ENCODE assay signal across 7 mouse cellular contexts in the genomic region with DNA sequence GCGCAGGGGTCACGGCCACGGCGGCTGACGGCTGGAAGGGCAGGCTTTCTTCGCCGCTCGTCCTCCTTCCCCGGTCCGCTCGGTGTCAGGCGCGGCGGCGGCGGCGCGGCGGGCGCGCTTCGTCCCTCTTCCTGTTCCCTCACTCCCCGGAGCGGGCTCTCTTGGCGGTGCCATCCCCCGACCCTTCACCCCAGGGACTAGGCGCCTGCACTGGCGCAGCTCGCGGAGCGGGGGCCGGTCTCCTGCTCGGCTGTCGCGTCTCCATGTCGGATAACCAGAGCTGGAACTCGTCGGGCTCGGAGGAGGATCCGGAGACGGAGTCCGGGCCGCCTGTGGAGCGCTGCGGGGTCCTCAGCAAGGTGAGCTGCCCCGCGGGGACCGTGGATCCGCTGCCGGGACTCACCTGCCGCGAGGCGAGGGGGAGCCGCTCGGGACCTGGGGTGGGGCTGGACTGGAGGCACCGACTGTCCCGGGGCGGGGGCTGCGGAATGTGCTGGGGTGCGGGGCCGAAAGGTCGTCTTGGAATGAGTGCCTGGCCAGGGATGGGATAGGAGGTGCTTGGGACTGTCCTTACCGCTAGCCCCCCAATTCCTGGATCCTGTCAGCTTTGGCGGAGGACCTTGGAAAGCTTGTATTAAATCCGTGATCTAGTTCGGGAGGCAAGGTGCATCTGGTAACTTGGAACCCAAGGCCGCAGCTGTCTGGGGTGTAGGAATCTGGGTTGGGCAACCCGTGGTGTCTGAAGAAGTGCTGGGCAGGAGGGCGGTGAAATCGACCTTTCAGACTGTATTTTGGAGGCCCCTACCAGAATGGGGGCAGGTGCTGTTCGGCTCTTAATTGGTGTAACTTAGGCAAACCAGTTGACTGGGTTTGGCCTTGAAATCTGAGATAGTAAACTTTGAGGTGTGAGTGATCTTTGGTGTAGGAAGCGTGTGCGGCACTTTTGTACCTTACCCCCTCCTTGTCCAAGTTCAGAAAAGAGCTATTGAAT. TPM values are rescaled to one million over a fixed set of nuclear protein-coding genes. Genes with fewer than 3 reads are reported as not detected.
DNase-seq lines count a peak whose midpoint lies in the region; ATAC-seq and TF ChIP-seq lines count a peak whose summit lies in the region.

No protein-coding gene starts in this region.

- peak overlapping the region; percentile 94 for H3K9ac ChIP-seq in neural tube, embryonic 15.5 days (replicated peaks)

- peak; percentile 62 to 68 for DNase-seq in thymus, adult 18-20 months
- DNase-seq in thymus, postnatal 36 days, result no peak
- peak; percentile 37 for DNase-seq in brain, embryonic 14.5 days (ENCODE audit: low read depth)
- DNase-seq in gastrocnemius, adult 8-10 months (ENCODE audit: low spot score in 2 of 2), result peak; percentile 41 to 45
- DNase-seq in kidney, adult 9 months, result peak; percentile 64
- DNase-seq in lung, adult 2 months, result no peak

- peak overlapping the region; percentile 80 for H3K4me2 ChIP-seq in neural tube, embryonic 15.5 days

- peaks cover 6% of the 10 kb centered on the region for H3K4me1 ChIP-seq in lung, adult 2 months (ENCODE audit: control insufficient read depth, insufficient read depth, low read length)
- H3K4me1 ChIP-seq in neural tube, embryonic 15.5 days, result peaks cover 20% of the 10 kb centered on the region

- WGBS in lung, adult 2 months, result 1% methylated on average over 70 of the region's 73 CpGs
- WGBS in neural tube, embryonic 15.5 days, result under 1% methylated on average over 71 of the region's 73 CpGs

- H3K9me3 ChIP-seq in neural tube, embryonic 15.5 days (replicated peaks), result no peaks in the 10 kb centered on the region

- peak overlapping the region; percentile 97 for H3K4me3 ChIP-seq in lung, adult 2 months (replicated peaks; ENCODE audit: extremely low read depth, low read depth, low read length)
- peak overlapping the region; percentile 95 for H3K4me3 ChIP-seq in neural tube, embryonic 15.5 days (replicated peaks)

- no peaks in the 10 kb centered on the region for H3K27me3 ChIP-seq in neural tube, embryonic 15.5 days (replicated peaks)

- H3K27ac ChIP-seq in neural tube, embryonic 15.5 days (replicated peaks), result peak overlapping the region; percentile 95

- TF ChIP-seq POLR2A in brain, embryonic 14.5 days (IDR thresholded peaks at IDR 0.05; ENCODE audit: borderline replicate concordance, extremely low read depth, insufficient read depth, insufficient read length, poor library complexity, severe bottlenecking), result no peak
- no peak; the same call in 1 of the 2 replicates for TF ChIP-seq POLR2A in lung, adult 2 months (IDR thresholded peaks at IDR 0.05; ENCODE audit: borderline replicate concordance, extremely low read depth, low read depth, low read length)

- ATAC-seq in neural tube, embryonic 15.5 days (ENCODE audit: low FRiP score), result peak; percentile 77; the same call in 1 of the 2 replicates

- H3K36me3 ChIP-seq in neural tube, embryonic 15.5 days, result no peaks in the 10 kb centered on the region

- TF ChIP-seq CTCF in brain, embryonic 14.5 days (IDR thresholded peaks at IDR 0.05; ENCODE audit: borderline replicate concordance, extremely low read depth, insufficient read depth, insufficient read length), result no peak
- TF ChIP-seq CTCF in lung, adult 2 months (IDR thresholded peaks at IDR 0.05; ENCODE audit: insufficient read depth, low read length), result no peak

RNA-seq across cellular contexts. Expression of gene Col4a3bp, which starts 0.8 kb away (rescaled TPM):
- polyA plus RNA-seq in brain, embryonic 14.5 days (2012; rRNA removed), result 17.7 and 25.0 TPM in 2 replicates
- total RNA-seq in gastrocnemius, adult 8-10 months (2022), result 10 to 100 TPM; 44.9 to 59.9 (median 46.6) TPM
- 15.2 and 21.4 TPM in 2 replicates for polyA plus RNA-seq in lung, adult 2 months (2012; rRNA removed)
- polyA plus RNA-seq in neural tube, embryonic 15.5 days (2015; fragmentation: Nextera tagmentation; extraction: Ambion mirVana), result 9.0 and 10.0 TPM in 2 replicates

RNA-seq across cellular contexts. Expression of gene Polk, which starts 0.8 kb away (rescaled TPM):
- 3.7 and 4.8 TPM in 2 replicates for polyA plus RNA-seq in brain, embryonic 14.5 days (2012; rRNA removed)
- total RNA-seq in gastrocnemius, adult 8-10 months (2022), result 1 to 10 TPM; 3.3 to 8.9 (median 5.9) TPM
- polyA plus RNA-seq in lung, adult 2 months (2012; rRNA removed), result 1.7 and 3.6 TPM in 2 replicates
- 7.2 and 8.9 TPM in 2 replicates for polyA plus RNA-seq in neural tube, embryonic 15.5 days (2015; fragmentation: Nextera tagmentation; extraction: Ambion mirVana)

RNA-seq across cellular contexts. Expression of gene Gm17622, which starts 52.7 kb away (rescaled TPM):
- not detected in 2 replicates for polyA plus RNA-seq in brain, embryonic 14.5 days (2012; rRNA removed)
- not detected for total RNA-seq in gastrocnemius, adult 8-10 months (2022)
- polyA plus RNA-seq in lung, adult 2 months (2012; rRNA removed), result not detected in 2 replicates
- not detected in 2 replicates for polyA plus RNA-seq in neural tube, embryonic 15.5 days (2015; fragmentation: Nextera tagmentation; extraction: Ambion mirVana)

Comparison
In these comparisons a context has a peak if more than half of its experiments do, and no peak if none do; other contexts are left out.
1. DNase-seq: peak in thymus, adult 18-20 months (2 of 2), brain, embryonic 14.5 days (single experiment), gastrocnemius, adult 8-10 months (2 of 2) and kidney, adult 9 months (single experiment); none in thymus, postnatal 36 days (0 of 2) and lung, adult 2 months (single experiment).